Mouse (Mus musculus): Measurements from ENCODE around the gene Cd3g. TPM values are rescaled to one million over a fixed set of nuclear protein-coding genes. Genes with fewer than 3 reads are reported as not detected.

Cd3g gene
- not detected in 2 replicates for polyA plus RNA-seq (2012; rRNA removed)

GRCm38 (mm10) chr9:44980242-44980641 is at the start of gene Cd3g:
Gene Cd3g (minus strand): TSS chr9:44980431.

GRCm38 (mm10) chr9:45009180-45010078 is 29.2 kb upstream of the Cd3g start, which contains the start of gene Cd3e:
Gene Cd3e (minus strand): TSS chr9:45009627.

GRCm38 (mm10) chr9:44981676-44982075 is 1.4 kb upstream of the Cd3g start, which contains the start of gene Cd3d:
Gene Cd3d (plus strand): TSS chr9:44981786.

DNA sequence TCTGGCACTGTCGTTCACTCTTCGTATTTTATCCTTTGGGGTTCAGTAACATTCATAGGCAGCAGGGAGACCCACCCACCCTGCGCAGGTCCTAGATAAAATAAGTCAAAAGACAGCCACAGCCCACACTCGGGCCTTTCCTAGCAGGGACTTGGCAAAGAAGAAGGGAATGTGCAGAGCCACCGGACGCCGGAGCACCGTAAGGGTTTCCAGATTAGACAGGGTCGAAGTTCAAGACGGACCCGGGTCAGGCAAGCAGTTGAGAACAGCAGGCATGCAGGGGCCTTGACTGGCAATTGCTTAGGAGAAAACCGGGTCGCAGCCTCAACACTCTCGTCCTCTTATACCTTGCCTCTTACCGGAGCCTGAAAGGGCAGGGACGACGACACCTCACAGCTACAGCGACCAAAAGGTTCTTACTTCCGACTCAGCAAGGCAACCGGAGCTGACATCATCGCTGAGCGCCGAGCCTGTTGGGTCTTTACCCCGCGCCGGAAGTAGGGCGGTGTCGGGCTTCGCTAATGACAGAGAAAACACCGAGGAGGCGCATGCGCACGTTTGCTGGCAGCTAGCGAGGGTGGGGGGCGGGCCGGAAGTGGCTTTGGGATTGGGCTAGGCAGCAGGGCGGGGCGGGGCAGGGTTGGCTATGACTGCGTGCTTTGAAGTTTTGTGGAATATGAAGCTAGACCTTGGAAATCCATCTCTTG is 15.0 kb downstream of the Cd3g start, which contains the start of gene Ube4a:
TSS of gene Ube4a (minus strand) at position 475 of the 707 bp plus-strand sequence.

GRCm38 (mm10) chr9:44920374-44921122 is 59.7 kb downstream of the Cd3g start, which contains the start of gene Atp5l:
Gene Atp5l (minus strand): TSS chr9:44920742.

Other genes starting within 250 kb of the Cd3g start
- gene Phldb1, start 245.2 kb downstream of the Cd3g start, polyA plus RNA-seq (2012; rRNA removed), result 140 and 145 TPM in 2 replicates
- gene Arcn1, start 212.6 kb downstream of the Cd3g start, polyA plus RNA-seq (2012; rRNA removed), result 76.7 and 85.0 TPM in 2 replicates
- 142 and 154 TPM in 2 replicates for gene Ift46, start 212.5 kb downstream of the Cd3g start, polyA plus RNA-seq (2012; rRNA removed)
- gene Tmem25, start 181.1 kb downstream of the Cd3g start, polyA plus RNA-seq (2012; rRNA removed), result 20.3 and 22.4 TPM in 2 replicates
- gene Ttc36, start 177.4 kb downstream of the Cd3g start, polyA plus RNA-seq (2012; rRNA removed), result 0.71 and 1.3 TPM in 2 replicates
- 27.3 and 27.4 TPM in 2 replicates for gene Kmt2a, start 99.1 kb downstream of the Cd3g start, polyA plus RNA-seq (2012; rRNA removed)
- gene Atp5l, start 59.7 kb downstream of the Cd3g start, polyA plus RNA-seq (2012; rRNA removed), result 681 and 765 TPM in 2 replicates
- 27.6 and 29.7 TPM in 2 replicates for gene Ube4a, start 14.8 kb downstream of the Cd3g start, polyA plus RNA-seq (2012; rRNA removed)
- not detected in 2 replicates for gene Cd3d, start 1.4 kb upstream of the Cd3g start, polyA plus RNA-seq (2012; rRNA removed)
- gene Cd3e, start 29.2 kb upstream of the Cd3g start, polyA plus RNA-seq (2012; rRNA removed), result not detected in 2 replicates
- 0.91 and 4.2 TPM in 2 replicates for gene Mpzl2, start 59.4 kb upstream of the Cd3g start, polyA plus RNA-seq (2012; rRNA removed)
- 1.0 and 1.3 TPM in 2 replicates for gene Mpzl3, start 74.8 kb upstream of the Cd3g start, polyA plus RNA-seq (2012; rRNA removed)
- 0.09 and 0.11 TPM in 2 replicates for gene Jaml, start 98.8 kb upstream of the Cd3g start, polyA plus RNA-seq (2012; rRNA removed)
- gene Scn2b, start 137.4 kb upstream of the Cd3g start, polyA plus RNA-seq (2012; rRNA removed), result 7.0 and 7.8 TPM in 2 replicates
- 0.17 and 0.30 TPM in 2 replicates for gene Scn4b, start 158.0 kb upstream of the Cd3g start, polyA plus RNA-seq (2012; rRNA removed)
- 0.06 and 0.11 TPM in 2 replicates for gene BC049352, start 201.6 kb upstream of the Cd3g start, polyA plus RNA-seq (2012; rRNA removed)
- gene Tmprss4, start 223.7 kb upstream of the Cd3g start, polyA plus RNA-seq (2012; rRNA removed), result 0.18 TPM in 1 of 2 replicates, not detected in the other